Comparison of ENCODE assay signal across 27 mouse cellular contexts in genomic region chr9:32661071-32661470, GRCm38 (mm10). TPM values are rescaled to one million over a fixed set of nuclear protein-coding genes. Genes with fewer than 3 reads are reported as not detected.
DNase-seq lines count a peak whose midpoint lies in the region; ATAC-seq and TF ChIP-seq lines count a peak whose summit lies in the region.
"Had no signal": no experiment of that assay in that cellular context is flagged by ENCODE, and none has a peak within 500 bp of the region (broad histone marks: within the 10 kb centered on the region; RNA-seq: fewer than 3 reads in every experiment).

No protein-coding gene starts in this region.

- H3K4me1 ChIP-seq in brown adipose tissue, adult 24 weeks (ENCODE audit: control insufficient read depth, insufficient read depth, insufficient read length, low read length) = peaks cover 17% of the 10 kb centered on the region
- H3K4me1 ChIP-seq in intestine, embryonic 15.5 days (replicated peaks) = no peaks in the 10 kb centered on the region
- H3K4me1 ChIP-seq: embryonic facial prominence, embryonic 13.5 days; forebrain, embryonic 12.5 days; forebrain, embryonic 15.5 days had no signal

- H3K9me3 ChIP-seq in intestine, embryonic 15.5 days = no peaks in the 10 kb centered on the region
- H3K9me3 ChIP-seq: embryonic facial prominence, embryonic 10.5 days; embryonic facial prominence, embryonic 13.5 days; forebrain, embryonic 12.5 days; forebrain, embryonic 15.5 days; heart, embryonic 15.5 days had no signal

- TF ChIP-seq CTCF in left cerebral cortex, adult 2 months (IDR thresholded peaks at IDR 0.05) = no peak

- no peak overlapping the region for H3K4me2 ChIP-seq in intestine, embryonic 15.5 days (replicated peaks)
- H3K4me2 ChIP-seq: embryonic facial prominence, embryonic 13.5 days; forebrain, embryonic 12.5 days; forebrain, embryonic 15.5 days; heart, embryonic 12.5 days; heart, embryonic 15.5 days; hindbrain, embryonic 14.5 days had no signal

- no peak overlapping the region for H3K4me3 ChIP-seq in brown adipose tissue, adult 24 weeks (ENCODE audit: insufficient read depth, low read depth, low read length)
- no peak overlapping the region for H3K4me3 ChIP-seq in left cerebral cortex, adult 2 months
- no peak overlapping the region for H3K4me3 ChIP-seq in intestine, embryonic 15.5 days (replicated peaks)
- H3K4me3 ChIP-seq: embryonic facial prominence, embryonic 10.5 days; embryonic facial prominence, embryonic 13.5 days; erythroblast, embryonic 14.5 days; forebrain, embryonic 12.5 days; forebrain, embryonic 15.5 days; heart, embryonic 12.5 days; heart, embryonic 15.5 days had no signal

- WGBS in intestine, embryonic 15.5 days = 85% methylated on average over 8 of the region's 8 CpGs

- H3K36me3 ChIP-seq in intestine, embryonic 15.5 days = no peaks in the 10 kb centered on the region
- H3K36me3 ChIP-seq: embryonic facial prominence, embryonic 10.5 days; embryonic facial prominence, embryonic 13.5 days; forebrain, embryonic 12.5 days; forebrain, embryonic 15.5 days; heart, embryonic 15.5 days had no signal

- intact Hi-C loops in left cerebral cortex, adult 2 months (cut with DNase I) = no loop called here

- no peak overlapping the region for H3K9ac ChIP-seq in intestine, embryonic 15.5 days
- H3K9ac ChIP-seq: embryonic facial prominence, embryonic 13.5 days; forebrain, embryonic 12.5 days; forebrain, embryonic 15.5 days; heart, embryonic 12.5 days; heart, embryonic 15.5 days; hindbrain, embryonic 14.5 days had no signal

- DNase-seq in thymus, postnatal 0 days (ENCODE audit: low spot score) = peak; percentile 29
- no peak for DNase-seq in thymus, postnatal 4 days
- no peak for DNase-seq in retina, embryonic 14.5 days (ENCODE audit: low spot score)
- DNase-seq in left cerebral cortex, adult 2 months (ENCODE audit: extremely low spot score in 1 of 2, low spot score in 2 of 2) = no peak
- DNase-seq: adrenal gland, adult 8-10 months; adrenal gland, postnatal 25 days; cerebellum, adult 11 months; cerebellum, adult 2 months; cerebellum, adult 9-11 months; cerebellum, postnatal 25 days; embryo, embryonic 11 days; gastrocnemius, postnatal 25 days; heart, adult 18-20 months; heart, postnatal 10 days; heart, postnatal 36 days had no signal

- peak; percentile 28 for ATAC-seq in CD4-positive, CD25-positive, alpha-beta regulatory T cell, adult 4 months
- ATAC-seq in intestine, embryonic 15.5 days = no peak
- ATAC-seq: forebrain, embryonic 15.5 days; hindbrain, postnatal 0 days had no signal

- no peaks in the 10 kb centered on the region for H3K27me3 ChIP-seq in intestine, embryonic 15.5 days (replicated peaks)
- H3K27me3 ChIP-seq: embryonic facial prominence, embryonic 13.5 days; heart, embryonic 12.5 days; heart, embryonic 15.5 days had no signal

- H3K27ac ChIP-seq in brown adipose tissue, adult 24 weeks (replicated peaks; ENCODE audit: low read depth, low read length) = 0 out of 2 replicates have a peak overlapping the region, but pooled peaks have one; percentile 12
- no peak overlapping the region for H3K27ac ChIP-seq in left cerebral cortex, adult 2 months
- H3K27ac ChIP-seq in intestine, embryonic 15.5 days = no peak overlapping the region
- H3K27ac ChIP-seq: embryonic facial prominence, embryonic 10.5 days; embryonic facial prominence, embryonic 13.5 days; forebrain, embryonic 12.5 days; forebrain, embryonic 15.5 days; heart, embryonic 15.5 days; hindbrain, embryonic 14.5 days; hindbrain, postnatal 0 days had no signal

RNA-seq across cellular contexts. Expression of gene Ets1, which starts 25.1 kb away (rescaled TPM):
- polyA plus RNA-seq in thymus, postnatal 0 days (2015; fragmentation: Nextera tagmentation; extraction: Ambion mirVana) = 324 and 355 TPM in 2 replicates
- polyA plus RNA-seq in CD4-positive, CD25-positive, alpha-beta regulatory T cell, adult 4 months (2017; shearing (Covaris generic)) = 1,000 to 10,000 TPM in 1 of 2 experiments, 100 to 1,000 TPM in 1; 800 to 1,019 TPM
- polyA plus RNA-seq in brown adipose tissue, adult 24 weeks (2012; ENCODE audit: insufficient read depth, insufficient read length, missing spikeins) = 13.4 and 18.7 TPM in 2 replicates
- total RNA-seq in left cerebral cortex, adult 2 months (2021) = 10 to 100 TPM in 1 of 2 experiments, 1 to 10 TPM in 1; 7.8 to 11.2 TPM
- polyA plus RNA-seq in intestine, embryonic 15.5 days (2015; fragmentation: Nextera tagmentation; extraction: Ambion mirVana) = 38.5 and 43.0 TPM in 2 replicates
